Mouse (Mus musculus) stomach, embryonic 15.5 days (tissue): Measurements from ENCODE around the gene Itga2b. TPM values are rescaled to one million over a fixed set of nuclear protein-coding genes. Genes with fewer than 3 reads are reported as not detected.

Experiments
- ATAC-seq: fragments of 200-750 bp; cut with Nextera tagmentation; 2 replicates; pipeline ENCODE4 v1.8.0; 2017; ENCODE audit warnings: low read depth, moderate number of reproducible peaks, moderate TSS enrichment; ENCODE audit not compliant: insufficient read depth, low FRiP score
- H3K27ac ChIP-seq: fragments of 300-500 bp; sonication (generic); 2 replicates; pipeline ENCODE4 v1.5.1; 2015; ENCODE audit warnings: mild to moderate bottlenecking, inconsistent platforms
- H3K27me3 ChIP-seq: fragments of 300-500 bp; sonication (generic); replicated peaks from 2 replicates; pipeline ENCODE4 v1.6.1; 2015; ENCODE audit warnings: inconsistent platforms
- H3K36me3 ChIP-seq: fragments of 300-500 bp; sonication (generic); 2 replicates; pipeline ENCODE4 v1.6.1; 2015; ENCODE audit warnings: inconsistent platforms
- H3K4me1 ChIP-seq: fragments of 300-500 bp; sonication (generic); 2 replicates; pipeline ENCODE4 v1.6.1; 2015; ENCODE audit warnings: inconsistent platforms
- H3K4me2 ChIP-seq: fragments of 300-500 bp; sonication (generic); 2 replicates; pipeline ENCODE4 v1.6.1; 2015; ENCODE audit warnings: mild to moderate bottlenecking, inconsistent platforms
- H3K4me3 ChIP-seq: fragments of 300-500 bp; sonication (generic); replicated peaks from 2 replicates; pipeline ENCODE4 v1.5.1; 2015; ENCODE audit warnings: inconsistent platforms
- H3K9ac ChIP-seq: fragments of 300-500 bp; sonication (generic); 2 replicates; pipeline ENCODE4 v1.6.1; 2015; ENCODE audit warnings: inconsistent platforms
- H3K9me3 ChIP-seq: fragments of 300-500 bp; sonication (generic); 2 replicates; pipeline ENCODE4 v1.6.1; 2016; ENCODE audit warnings: inconsistent platforms
- WGBS: fragments of 180-500 bp; shearing (Covaris S2); methylation state at CpG from one replicate; pipeline ENCODE4 v1.1.7; 2015; 5-methylcytosine and 5-hydroxymethylcytosine counted together
- polyA plus RNA-seq: library from polyadenylated mRNA; unstranded; fragments of >200 nt; fragmentation: Nextera tagmentation; extraction: Ambion mirVana; gene quantifications from 2 replicates; pipeline ENCODE4 v1.2.1, GENCODE M21; 2015

Itga2b gene
- polyA plus RNA-seq, 1 experiment from 2014 or later = 7.8 TPM

DNA sequence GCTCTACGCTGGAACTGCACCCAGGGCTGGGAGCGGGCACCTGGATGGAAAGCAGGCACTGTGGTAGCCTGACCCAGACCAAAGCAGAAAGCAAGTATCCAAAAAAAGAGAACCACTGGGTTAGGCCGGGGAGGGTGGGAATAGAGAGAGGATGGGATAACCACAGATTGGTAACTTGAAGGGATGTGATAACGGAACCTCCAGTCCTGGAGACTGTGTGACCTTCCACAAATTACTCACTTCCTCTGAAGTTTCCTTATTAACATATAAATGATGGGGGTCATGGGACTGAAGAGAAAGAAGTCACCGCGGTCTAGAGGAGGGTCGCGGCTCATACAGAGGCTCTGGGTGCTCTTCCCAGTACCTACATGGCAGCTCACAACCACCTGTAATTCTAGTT, 29.7 kb downstream of the Itga2b start:
- H3K27ac ChIP-seq = no peak overlapping the region
- no peak overlapping the region for H3K9ac ChIP-seq
- peaks cover 31% of the 10 kb centered on the region for H3K4me1 ChIP-seq
- ATAC-seq = no peak
- no peak overlapping the region for H3K4me2 ChIP-seq
- WGBS = 85% methylated on average over 8 of the region's 8 CpGs
- peaks cover 28% of the 10 kb centered on the region for H3K36me3 ChIP-seq
- H3K27me3 ChIP-seq = no peaks in the 10 kb centered on the region
- no peaks in the 10 kb centered on the region for H3K9me3 ChIP-seq
- H3K4me3 ChIP-seq = no peak overlapping the region

DNA sequence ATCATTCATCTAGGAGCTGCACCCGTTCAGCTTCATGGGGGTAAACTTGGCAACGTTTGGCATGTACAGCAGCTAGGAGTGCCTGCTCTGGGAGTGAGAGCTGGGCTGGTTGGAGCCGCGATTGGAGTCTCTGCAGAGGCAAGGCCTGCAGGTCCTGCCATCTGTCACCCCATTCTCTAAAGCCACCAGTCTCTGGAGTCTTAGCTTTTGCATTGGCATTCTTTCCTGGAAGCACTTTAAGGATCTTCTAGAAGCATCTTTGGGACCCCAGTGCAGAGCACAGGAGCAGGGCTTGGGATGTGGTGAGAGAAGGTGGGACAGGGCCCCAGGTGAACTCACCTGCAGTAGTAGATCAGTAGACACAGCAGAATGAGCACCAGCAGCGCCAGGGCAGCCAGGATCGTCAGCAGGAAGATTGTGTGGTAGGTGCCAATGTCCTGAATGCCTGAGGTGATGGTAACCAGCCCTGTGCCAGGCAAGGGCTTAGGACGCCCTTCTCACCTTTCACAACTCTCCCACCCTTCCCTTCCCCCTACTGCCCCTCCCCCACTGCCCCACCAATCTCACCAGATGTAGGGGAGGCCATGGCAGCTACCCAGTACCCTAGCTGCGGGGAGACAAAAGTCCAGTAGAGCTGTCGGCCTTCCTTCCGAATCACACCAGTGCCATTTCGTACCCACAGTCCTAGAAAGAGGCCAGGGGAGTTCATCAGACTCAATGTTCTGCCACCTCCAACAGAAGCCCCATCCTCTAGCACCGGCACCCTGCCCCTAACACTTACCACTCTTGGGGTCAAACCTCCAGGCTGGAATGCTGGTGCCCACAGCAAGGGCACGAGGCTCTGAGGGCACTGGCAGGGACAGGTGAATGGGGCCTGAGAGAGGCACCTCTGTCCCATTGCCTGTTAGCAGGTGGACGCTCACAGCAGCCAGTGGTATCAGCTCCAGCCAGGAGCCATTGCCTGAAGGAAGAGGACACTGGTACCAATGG, 30.5 kb downstream of the Itga2b start:
- peaks cover 25% of the 10 kb centered on the region for H3K4me1 ChIP-seq

DNA sequence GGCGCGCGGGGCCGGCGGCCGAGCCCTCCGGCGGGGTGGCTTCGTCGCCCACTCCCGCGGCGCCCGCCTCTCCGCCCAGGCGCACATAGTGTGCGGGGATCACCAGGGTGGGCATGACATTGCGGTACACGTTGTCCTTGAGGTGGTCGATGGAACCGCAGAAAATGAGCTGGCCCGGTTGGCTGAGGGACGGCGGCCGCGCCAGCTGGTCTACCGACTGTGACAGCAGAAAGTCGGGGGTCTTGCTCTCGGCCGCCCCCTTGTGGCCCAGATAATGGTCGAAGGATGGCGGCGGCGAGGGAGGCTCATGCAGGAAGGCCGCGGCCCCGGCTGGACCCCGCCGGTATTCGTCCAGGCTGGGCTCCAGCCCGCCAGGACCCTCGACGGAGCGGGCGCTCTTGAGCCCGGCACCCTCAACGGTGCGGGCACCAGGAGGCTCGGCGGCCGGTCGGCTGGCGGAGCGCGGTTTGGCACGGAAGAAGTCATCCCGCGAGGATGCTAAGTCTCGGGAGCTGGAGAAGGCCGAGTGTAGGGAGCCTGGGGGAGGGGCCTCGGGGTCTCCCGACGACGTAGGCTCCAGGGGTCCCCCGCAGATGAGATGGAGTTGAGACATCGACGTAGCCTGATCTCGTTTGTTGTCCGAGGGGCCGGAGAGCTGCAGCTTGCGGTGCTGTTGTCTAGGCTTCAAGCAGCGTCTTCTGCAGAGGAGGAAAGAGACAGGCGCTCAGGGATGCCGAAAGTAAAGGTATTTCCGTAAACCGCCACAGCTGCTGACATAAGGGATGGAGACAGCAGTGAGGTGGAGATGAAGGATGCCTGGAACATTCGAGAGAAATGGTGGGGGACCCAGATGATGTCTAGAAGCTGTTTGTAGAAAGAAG, 31.5 kb downstream of the Itga2b start:
- Histone ChIP-seq H3K4me2 (peak overlapping the region; percentile 93), H3K9me3 (no peaks in the 10 kb centered on the region), H3K27me3 (no peaks in the 10 kb centered on the region), H3K9ac (peak overlapping the region; percentile 24; the same call in 1 of the 2 replicates), H3K27ac (no peak overlapping the region), H3K4me1 (peaks cover 19% of the 10 kb centered on the region), H3K36me3 (peaks cover 33% of the 10 kb centered on the region), H3K4me3 (peak overlapping the region; percentile 43)
- no peak for ATAC-seq
- WGBS = 14% methylated on average over 76 of the region's 77 CpGs

More for the DNA sequence above, 30.5 kb downstream of the Itga2b start:
- Histone ChIP-seq H3K4me3 (no peak overlapping the region), H3K9me3 (no peaks in the 10 kb centered on the region), H3K36me3 (peaks cover 35% of the 10 kb centered on the region), H3K27ac (no peak overlapping the region), H3K27me3 (no peaks in the 10 kb centered on the region), H3K4me2 (no peak overlapping the region), H3K9ac (no peak overlapping the region)
- ATAC-seq = no peak
- 83% methylated on average over 14 of the region's 14 CpGs for WGBS

DNA sequence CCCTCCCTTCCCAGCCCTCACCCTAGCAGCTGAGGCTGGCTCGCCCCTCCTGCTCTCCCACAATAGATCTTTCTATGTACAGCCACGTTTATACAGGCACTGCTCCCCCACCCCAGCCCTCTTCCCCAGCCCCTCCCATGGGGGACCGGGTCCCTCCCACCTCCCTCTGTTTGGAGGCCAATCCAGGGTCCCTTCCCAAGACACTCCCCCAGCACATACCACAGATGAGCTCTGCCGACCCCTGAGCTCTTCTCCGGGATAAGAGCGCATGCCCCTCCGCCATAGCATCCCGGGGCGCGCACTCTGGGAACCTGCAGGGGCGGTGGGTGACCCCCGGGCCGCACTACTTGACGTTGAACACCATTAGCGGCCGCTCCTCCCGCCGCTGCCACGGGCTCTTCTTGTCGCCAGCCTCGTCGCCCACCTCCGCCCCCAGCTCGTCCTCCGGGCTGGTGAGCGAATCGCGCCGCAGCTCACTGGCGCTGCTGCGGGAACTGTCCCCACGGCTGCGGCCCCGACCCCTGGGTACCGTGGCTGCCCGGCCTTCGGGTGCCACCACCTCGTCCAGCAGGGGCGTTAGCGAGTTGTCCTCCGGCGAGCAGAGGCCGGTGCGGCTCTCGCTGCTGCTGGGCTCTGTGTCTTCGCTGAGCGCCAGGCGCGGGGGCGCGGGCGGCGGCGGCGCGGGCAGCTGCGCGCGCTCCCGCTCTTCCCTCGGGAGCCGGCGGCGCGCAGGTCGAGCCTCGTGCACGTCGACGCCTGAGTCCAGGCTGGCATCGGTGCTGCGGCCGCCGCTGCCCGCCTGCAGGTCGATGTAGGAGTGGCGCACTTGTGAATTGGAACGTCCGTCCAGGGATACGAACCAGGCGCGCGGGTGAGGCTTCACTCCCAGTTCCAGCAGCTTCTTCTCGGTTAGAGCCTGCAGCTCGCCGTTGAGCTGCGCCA, 32.5 kb downstream of the Itga2b start:
- 0 out of 2 replicates have a peak overlapping the region, but pooled peaks have one; percentile 28 for H3K27ac ChIP-seq
- no peaks in the 10 kb centered on the region for H3K9me3 ChIP-seq
- no peaks in the 10 kb centered on the region for H3K27me3 ChIP-seq
- peak overlapping the region; percentile 93 for H3K4me2 ChIP-seq
- 17% methylated on average over 87 of the region's 87 CpGs for WGBS
- H3K36me3 ChIP-seq = peaks cover 31% of the 10 kb centered on the region
- peak; percentile 40; the same call in 1 of the 2 replicates for ATAC-seq
- H3K4me3 ChIP-seq = peak overlapping the region; percentile 43
- H3K4me1 ChIP-seq = peaks cover 19% of the 10 kb centered on the region
- H3K9ac ChIP-seq = peak overlapping the region; percentile 24; the same call in 1 of the 2 replicates

DNA sequence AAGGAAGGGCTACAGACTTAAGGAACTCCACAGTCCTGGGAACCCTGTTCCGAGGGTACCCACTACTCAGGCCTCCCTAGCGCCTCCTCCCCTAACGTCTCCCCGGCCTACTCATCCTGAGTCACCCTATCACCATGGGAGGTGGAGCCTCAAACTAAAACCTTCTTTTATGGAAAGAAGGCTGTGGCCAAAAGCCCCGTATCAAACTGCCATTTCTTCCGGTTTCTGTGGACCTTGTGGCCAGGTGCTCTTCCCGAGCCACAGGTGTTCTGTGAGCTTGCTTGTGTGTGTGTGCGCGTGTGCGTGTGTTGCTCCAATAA, 33.5 kb downstream of the Itga2b start:
- Histone ChIP-seq H3K4me2 (no peak overlapping the region), H3K4me1 (peaks cover 27% of the 10 kb centered on the region), H3K27ac (no peak overlapping the region), H3K9me3 (no peaks in the 10 kb centered on the region), H3K27me3 (no peaks in the 10 kb centered on the region), H3K36me3 (peaks cover 26% of the 10 kb centered on the region), H3K9ac (no peak overlapping the region), H3K4me3 (no peak overlapping the region)
- ATAC-seq = no peak
- WGBS = 73% methylated on average over 10 of the region's 10 CpGs

DNA sequence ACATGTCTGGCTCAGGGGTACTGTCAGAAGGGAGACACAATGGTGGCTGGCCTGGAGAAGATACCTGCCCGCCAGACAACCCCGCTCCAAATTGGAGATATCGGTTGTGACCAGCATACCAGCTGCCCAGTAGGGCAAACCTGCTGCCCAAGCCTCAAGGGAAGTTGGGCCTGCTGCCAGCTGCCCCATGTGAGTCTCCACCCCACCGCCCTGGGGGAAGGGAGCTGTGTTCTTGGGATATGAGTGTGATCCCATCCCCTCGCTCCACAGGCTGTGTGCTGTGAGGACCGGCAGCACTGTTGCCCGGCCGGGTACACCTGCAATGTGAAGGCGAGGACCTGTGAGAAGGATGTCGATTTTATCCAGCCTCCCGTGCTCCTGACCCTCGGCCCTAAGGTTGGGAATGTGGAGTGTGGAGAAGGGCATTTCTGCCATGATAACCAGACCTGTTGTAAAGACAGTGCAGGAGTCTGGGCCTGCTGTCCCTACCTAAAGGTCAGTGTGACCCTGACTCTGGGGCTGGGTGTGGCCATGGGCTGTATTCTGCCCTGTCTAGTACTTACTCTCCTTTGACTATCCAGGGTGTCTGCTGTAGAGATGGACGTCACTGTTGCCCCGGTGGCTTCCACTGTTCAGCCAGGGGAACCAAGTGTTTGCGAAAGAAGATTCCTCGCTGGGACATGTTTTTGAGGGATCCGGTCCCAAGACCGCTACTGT, 34.0 kb downstream of the Itga2b start:
- Histone ChIP-seq H3K36me3 (peaks cover 23% of the 10 kb centered on the region), H3K9me3 (no peaks in the 10 kb centered on the region), H3K27ac (no peak overlapping the region), H3K9ac (no peak overlapping the region), H3K4me2 (no peak overlapping the region), H3K27me3 (no peaks in the 10 kb centered on the region), H3K4me1 (peaks cover 31% of the 10 kb centered on the region), H3K4me3 (no peak overlapping the region)
- no peak for ATAC-seq
- WGBS = 91% methylated on average over 18 of the region's 18 CpGs

DNA sequence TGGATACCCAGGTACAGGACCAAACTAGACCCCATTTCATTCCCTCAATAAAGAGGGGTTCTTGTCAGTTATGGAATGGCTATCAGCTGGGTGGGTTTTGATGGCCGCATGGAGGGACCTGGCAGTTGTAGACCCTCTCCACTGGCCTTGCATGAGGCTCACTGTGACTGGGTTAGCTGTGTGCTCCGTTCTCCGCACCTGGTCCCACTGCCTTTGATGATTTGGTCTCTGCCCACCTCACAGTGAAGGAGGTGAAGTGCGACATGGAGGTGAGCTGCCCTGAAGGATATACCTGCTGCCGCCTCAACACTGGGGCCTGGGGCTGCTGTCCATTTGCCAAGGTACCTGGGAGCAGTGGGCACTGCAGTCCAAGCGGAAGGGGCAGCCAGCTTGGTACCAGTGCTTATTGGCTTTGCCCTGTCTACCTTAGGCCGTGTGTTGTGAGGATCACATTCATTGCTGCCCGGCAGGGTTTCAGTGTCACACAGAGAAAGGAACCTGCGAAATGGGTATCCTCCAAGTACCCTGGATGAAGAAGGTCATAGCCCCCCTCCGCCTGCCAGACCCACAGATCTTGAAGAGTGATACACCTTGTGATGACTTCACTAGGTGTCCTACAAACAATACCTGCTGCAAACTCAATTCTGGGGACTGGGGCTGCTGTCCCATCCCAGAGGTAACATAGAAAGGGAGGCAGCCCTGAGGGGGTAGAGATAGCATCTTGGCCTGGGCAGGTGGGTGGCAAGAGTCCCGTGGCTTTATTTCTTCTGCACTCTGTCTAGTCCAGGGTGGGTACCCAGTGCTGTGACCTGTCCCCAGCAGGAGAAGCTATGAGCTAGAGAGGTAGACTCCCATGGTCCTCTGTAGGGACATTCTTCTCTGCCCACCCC, 34.9 kb downstream of the Itga2b start:
- Histone ChIP-seq H3K36me3 (peaks cover 22% of the 10 kb centered on the region), H3K4me1 (peaks cover 31% of the 10 kb centered on the region), H3K9ac (no peak overlapping the region), H3K27me3 (no peaks in the 10 kb centered on the region), H3K4me3 (no peak overlapping the region), H3K4me2 (no peak overlapping the region), H3K27ac (no peak overlapping the region), H3K9me3 (no peaks in the 10 kb centered on the region)
- ATAC-seq = no peak
- 91% methylated on average over 11 of the region's 11 CpGs for WGBS

DNA sequence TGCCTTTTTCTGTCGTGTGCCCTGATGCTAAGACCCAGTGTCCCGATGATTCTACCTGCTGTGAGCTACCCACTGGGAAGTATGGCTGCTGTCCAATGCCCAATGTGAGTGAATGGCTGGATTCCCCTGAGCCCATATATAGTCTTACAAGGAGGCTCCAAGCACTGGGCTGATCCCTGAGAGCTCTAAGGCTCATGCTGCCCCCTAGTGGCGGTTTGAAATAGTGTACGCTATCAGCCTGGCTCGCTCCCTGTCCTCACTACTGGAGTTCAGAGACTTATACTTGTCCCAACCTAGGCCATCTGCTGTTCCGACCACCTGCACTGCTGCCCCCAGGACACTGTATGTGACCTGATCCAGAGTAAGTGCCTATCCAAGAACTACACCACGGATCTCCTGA, 35.5 kb downstream of the Itga2b start:
- Histone ChIP-seq H3K4me3 (no peak overlapping the region), H3K27me3 (no peaks in the 10 kb centered on the region), H3K36me3 (peaks cover 17% of the 10 kb centered on the region), H3K27ac (no peak overlapping the region), H3K9me3 (no peaks in the 10 kb centered on the region), H3K4me2 (no peak overlapping the region), H3K4me1 (peaks cover 35% of the 10 kb centered on the region), H3K9ac (no peak overlapping the region)
- 14% methylated on average over 7 of the region's 7 CpGs for WGBS
- peak; percentile 29; the same call in 1 of the 2 replicates for ATAC-seq

DNA sequence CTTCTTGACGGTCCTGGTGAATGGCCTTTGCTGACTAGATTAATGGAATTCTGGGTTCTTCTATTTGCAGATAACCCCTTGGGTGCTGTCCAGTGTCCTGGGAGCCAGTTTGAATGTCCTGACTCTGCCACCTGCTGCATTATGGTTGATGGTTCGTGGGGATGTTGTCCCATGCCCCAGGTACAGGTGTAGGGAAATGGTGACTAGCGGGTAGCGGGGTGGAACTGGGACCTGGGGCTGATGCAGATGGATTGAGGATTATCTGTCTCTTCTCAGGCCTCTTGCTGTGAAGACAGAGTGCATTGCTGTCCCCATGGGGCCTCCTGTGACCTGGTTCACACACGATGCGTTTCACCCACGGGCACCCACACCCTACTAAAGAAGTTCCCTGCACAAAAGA, 36.1 kb downstream of the Itga2b start:
- Histone ChIP-seq H3K4me3 (no peak overlapping the region), H3K9ac (no peak overlapping the region), H3K4me1 (peaks cover 36% of the 10 kb centered on the region), H3K27ac (0 out of 2 replicates have a peak overlapping the region, but pooled peaks have one; percentile 33), H3K9me3 (no peaks in the 10 kb centered on the region), H3K27me3 (no peaks in the 10 kb centered on the region), H3K36me3 (peaks cover 17% of the 10 kb centered on the region), H3K4me2 (no peak overlapping the region)
- 90% methylated on average over 7 of the region's 7 CpGs for WGBS
- ATAC-seq = no peak

DNA sequence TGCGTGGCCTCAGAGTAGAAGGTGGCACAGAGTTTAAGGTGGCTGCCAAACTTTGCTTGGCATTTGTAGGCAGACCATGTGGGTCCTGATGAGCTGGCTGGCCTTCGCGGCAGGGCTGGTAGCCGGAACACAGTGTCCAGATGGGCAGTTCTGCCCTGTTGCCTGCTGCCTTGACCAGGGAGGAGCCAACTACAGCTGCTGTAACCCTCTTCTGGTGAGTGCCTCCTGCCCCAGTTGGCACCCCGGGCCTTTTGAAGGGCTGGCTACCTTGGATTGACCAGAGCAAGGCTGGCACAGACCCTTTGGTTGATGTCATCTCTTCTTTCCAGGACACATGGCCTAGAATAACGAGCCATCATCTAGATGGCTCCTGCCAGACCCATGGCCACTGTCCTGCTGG, 37.0 kb downstream of the Itga2b start:
- H3K27me3 ChIP-seq = no peaks in the 10 kb centered on the region
- peaks cover 17% of the 10 kb centered on the region for H3K36me3 ChIP-seq
- 92% methylated on average over 6 of the region's 6 CpGs for WGBS
- no peaks in the 10 kb centered on the region for H3K9me3 ChIP-seq
- no peak overlapping the region for H3K27ac ChIP-seq
- ATAC-seq = no peak
- H3K4me1 ChIP-seq = peaks cover 27% of the 10 kb centered on the region
- no peak overlapping the region for H3K4me3 ChIP-seq
- no peak overlapping the region for H3K9ac ChIP-seq
- H3K4me2 ChIP-seq = peak overlapping the region; percentile 14; the same call in 1 of the 2 replicates
